ENCODE assay signal across 9 mouse cellular contexts in genomic region chr11:69604347-69604746, GRCm38 (mm10). TPM values are rescaled to one million over a fixed set of nuclear protein-coding genes. Genes with fewer than 3 reads are reported as not detected.
DNase-seq lines count a peak whose midpoint lies in the region; ATAC-seq lines count a peak whose summit lies in the region.
"Had no signal": no experiment of that assay in that cellular context is flagged by ENCODE, and none has a peak within 500 bp of the region (broad histone marks: within the 10 kb centered on the region; RNA-seq: fewer than 3 reads in every experiment).

No protein-coding gene starts in this region.

- no peaks in the 10 kb centered on the region for H3K9me3 ChIP-seq in heart, embryonic 14.5 days (ENCODE audit: control insufficient read depth, low read length)
- no peaks in the 10 kb centered on the region for H3K9me3 ChIP-seq in hindbrain, embryonic 11.5 days (ENCODE audit: control insufficient read depth, low read length)
- no peaks in the 10 kb centered on the region for H3K9me3 ChIP-seq in midbrain, embryonic 10.5 days (replicated peaks)

- DNase-seq in heart, adult 9 months (ENCODE audit: low spot score in 2 of 2), result no peak
- peak; percentile 39 for DNase-seq in brain, adult 2 months (ENCODE audit: low read depth, low spot score)
- peak; percentile 30 for DNase-seq in hindbrain, embryonic 11.5 days (ENCODE audit: low spot score)
- DNase-seq in midbrain, embryonic 10.5 days (ENCODE audit: low spot score), result no peak
- DNase-seq in ovary, postnatal 10 days (ENCODE audit: low spot score), result no peak
- no peak for DNase-seq in gastrocnemius, postnatal 10 days
- no peak for DNase-seq in layer of hippocampus, adult 9-11 months

- H3K9ac ChIP-seq in heart, embryonic 14.5 days (ENCODE audit: low read length), result peak overlapping the region; percentile 83
- no peak overlapping the region; the same call in 1 of the 2 replicates for H3K9ac ChIP-seq in hindbrain, embryonic 11.5 days (ENCODE audit: low read depth, low read length)

- H3K27ac ChIP-seq in heart, embryonic 14.5 days (replicated peaks in 1 of 2; ENCODE audit: control insufficient read depth in 1 of 2, insufficient read depth in 1 of 2, low read depth in 2 of 2, low read length in 2 of 2), result peak overlapping the region in 1 of 2 experiments; percentile 76; a peak in 2 of 4 replicates
- H3K27ac ChIP-seq in hindbrain, embryonic 11.5 days (ENCODE audit: low read depth, low read length), result no peak overlapping the region
- peak overlapping the region; percentile 83 for H3K27ac ChIP-seq in midbrain, embryonic 10.5 days (replicated peaks)

- 0 out of 2 replicates have a peak, but pooled peaks cover 4% of the 10 kb centered on the region for H3K36me3 ChIP-seq in heart, embryonic 14.5 days (ENCODE audit: control insufficient read depth, insufficient read depth, low read length)
- H3K36me3 ChIP-seq in hindbrain, embryonic 11.5 days (ENCODE audit: control insufficient read depth, insufficient read depth, low read length), result no peaks in the 10 kb centered on the region
- 0 out of 2 replicates have a peak, but pooled peaks cover 4% of the 10 kb centered on the region for H3K36me3 ChIP-seq in midbrain, embryonic 10.5 days

- H3K4me2 ChIP-seq in heart, embryonic 14.5 days (ENCODE audit: low read length), result peak overlapping the region; percentile 88
- H3K4me2 ChIP-seq in hindbrain, embryonic 11.5 days (replicated peaks; ENCODE audit: low read depth, low read length), result peak overlapping the region; percentile 100

- H3K4me1 ChIP-seq in heart, embryonic 14.5 days (ENCODE audit: control insufficient read depth in 2 of 2, insufficient read depth in 2 of 2, low read length in 2 of 2), result peaks cover 39 to 49% of the 10 kb centered on the region in 2 experiments
- H3K4me1 ChIP-seq in hindbrain, embryonic 11.5 days (replicated peaks; ENCODE audit: control insufficient read depth, insufficient read depth, low read length), result peaks cover 4% of the 10 kb centered on the region
- H3K4me1 ChIP-seq in midbrain, embryonic 10.5 days, result peaks cover 40% of the 10 kb centered on the region

- WGBS in heart, embryonic 14.5 days, result 54% methylated on average over 3 of the region's 3 CpGs
- WGBS in hindbrain, embryonic 11.5 days, result 65% methylated on average over 3 of the region's 3 CpGs
- WGBS in midbrain, embryonic 10.5 days, result 72% methylated on average over 3 of the region's 3 CpGs

- no peaks in the 10 kb centered on the region for H3K27me3 ChIP-seq in heart, embryonic 14.5 days (ENCODE audit: control insufficient read depth, insufficient read depth, low read length)
- peaks cover 5% of the 10 kb centered on the region; the same call in 1 of the 2 replicates for H3K27me3 ChIP-seq in hindbrain, embryonic 11.5 days (ENCODE audit: control insufficient read depth, insufficient read depth, low read length)
- H3K27me3 ChIP-seq in midbrain, embryonic 10.5 days (ENCODE audit: low read depth, poor library complexity, severe bottlenecking), result peaks cover 38% of the 10 kb centered on the region

- H3K4me3 ChIP-seq in heart, embryonic 14.5 days (ENCODE audit: control insufficient read depth in 1 of 2, insufficient read depth in 1 of 2, low read depth in 1 of 2, low read length in 2 of 2), result peak overlapping the region; percentile 58 to 59; a peak in 3 of 4 replicates
- peak overlapping the region; percentile 60 for H3K4me3 ChIP-seq in hindbrain, embryonic 11.5 days (ENCODE audit: low read depth, low read length)
- H3K4me3 ChIP-seq in midbrain, embryonic 10.5 days, result peak overlapping the region; percentile 71

- ATAC-seq in heart, embryonic 14.5 days (ENCODE audit: insufficient number of reproducible peaks, insufficient read depth, low FRiP score, low read depth), result no peak
- ATAC-seq in hindbrain, embryonic 11.5 days (ENCODE audit: low FRiP score), result no peak

RNA-seq across cellular contexts. Expression of gene Atp1b2, which starts 1.4 kb away (rescaled TPM):
- polyA plus RNA-seq in heart, embryonic 14.5 days (2014; fragmentation: Nextera tagmentation; extraction: Ambion mirVana), result 31.5 and 33.8 TPM in 2 replicates
- 11.7 and 13.1 TPM in 2 replicates for polyA plus RNA-seq in hindbrain, embryonic 11.5 days (2014; fragmentation: Nextera tagmentation; extraction: Ambion mirVana)
- 6.0 and 8.6 TPM in 2 replicates for polyA plus RNA-seq in midbrain, embryonic 10.5 days (2016; fragmentation: Nextera tagmentation; extraction: Ambion mirVana)
- 100 to 1,000 TPM; 351 to 394 TPM for total RNA-seq in gastrocnemius, postnatal 10 days (2021)

RNA-seq across cellular contexts. Expression of gene Shbg, which starts 13.4 kb away (rescaled TPM):
- polyA plus RNA-seq in heart, embryonic 14.5 days (2014; fragmentation: Nextera tagmentation; extraction: Ambion mirVana), result not detected in 2 replicates
- polyA plus RNA-seq in hindbrain, embryonic 11.5 days (2014; fragmentation: Nextera tagmentation; extraction: Ambion mirVana), result 0.17 TPM in 1 of 2 replicates, not detected in the other
- not detected in 2 replicates for polyA plus RNA-seq in midbrain, embryonic 10.5 days (2016; fragmentation: Nextera tagmentation; extraction: Ambion mirVana)
- under 1 TPM in 1 of 2 experiments, not detected in 1; 0.54 TPM for total RNA-seq in gastrocnemius, postnatal 10 days (2021)
- total RNA-seq: granulocyte monocyte progenitor cell, adult 5-6 weeks had no signal

RNA-seq across cellular contexts. Expression of gene Sat2, which starts 17.5 kb away (rescaled TPM):
- 16.2 and 17.9 TPM in 2 replicates for polyA plus RNA-seq in heart, embryonic 14.5 days (2014; fragmentation: Nextera tagmentation; extraction: Ambion mirVana)
- polyA plus RNA-seq in hindbrain, embryonic 11.5 days (2014; fragmentation: Nextera tagmentation; extraction: Ambion mirVana), result 15.0 and 20.6 TPM in 2 replicates
- polyA plus RNA-seq in midbrain, embryonic 10.5 days (2016; fragmentation: Nextera tagmentation; extraction: Ambion mirVana), result 16.1 and 20.6 TPM in 2 replicates
- 1 to 10 TPM; 5.6 to 5.7 TPM for total RNA-seq in gastrocnemius, postnatal 10 days (2021)
- total RNA-seq: granulocyte monocyte progenitor cell, adult 5-6 weeks had no signal

RNA-seq across cellular contexts. Expression of gene Trp53, which starts 24.2 kb away (rescaled TPM):
- 71.2 and 71.9 TPM in 2 replicates for polyA plus RNA-seq in heart, embryonic 14.5 days (2014; fragmentation: Nextera tagmentation; extraction: Ambion mirVana)
- 156 and 159 TPM in 2 replicates for polyA plus RNA-seq in hindbrain, embryonic 11.5 days (2014; fragmentation: Nextera tagmentation; extraction: Ambion mirVana)
- polyA plus RNA-seq in midbrain, embryonic 10.5 days (2016; fragmentation: Nextera tagmentation; extraction: Ambion mirVana), result 148 and 166 TPM in 2 replicates
- 10 to 100 TPM; 30.9 to 41.2 TPM for total RNA-seq in gastrocnemius, postnatal 10 days (2021)

RNA-seq across cellular contexts. Expression of gene Wrap53, which starts 24.3 kb away (rescaled TPM):
- polyA plus RNA-seq in heart, embryonic 14.5 days (2014; fragmentation: Nextera tagmentation; extraction: Ambion mirVana), result 11.1 and 14.3 TPM in 2 replicates
- polyA plus RNA-seq in hindbrain, embryonic 11.5 days (2014; fragmentation: Nextera tagmentation; extraction: Ambion mirVana), result 36.6 and 37.8 TPM in 2 replicates
- polyA plus RNA-seq in midbrain, embryonic 10.5 days (2016; fragmentation: Nextera tagmentation; extraction: Ambion mirVana), result 45.0 and 50.7 TPM in 2 replicates
- 1 to 10 TPM; 4.3 to 5.5 TPM for total RNA-seq in gastrocnemius, postnatal 10 days (2021)

Comparison
In these comparisons a context has a peak if more than half of its experiments do, and no peak if none do; other contexts are left out.
1. DNase-seq: peak in brain, adult 2 months (single experiment) and hindbrain, embryonic 11.5 days (single experiment); none in heart, adult 9 months (0 of 2), midbrain, embryonic 10.5 days (single experiment), ovary, postnatal 10 days (single experiment), gastrocnemius, postnatal 10 days (single experiment) and layer of hippocampus, adult 9-11 months (single experiment).
2. Peak in every context shown above with its lines, with median percentiles within 50 percentile points of each other: H3K4me3 ChIP-seq.